8 mouse cellular contexts compared by ENCODE assay signal in the genomic region with DNA sequence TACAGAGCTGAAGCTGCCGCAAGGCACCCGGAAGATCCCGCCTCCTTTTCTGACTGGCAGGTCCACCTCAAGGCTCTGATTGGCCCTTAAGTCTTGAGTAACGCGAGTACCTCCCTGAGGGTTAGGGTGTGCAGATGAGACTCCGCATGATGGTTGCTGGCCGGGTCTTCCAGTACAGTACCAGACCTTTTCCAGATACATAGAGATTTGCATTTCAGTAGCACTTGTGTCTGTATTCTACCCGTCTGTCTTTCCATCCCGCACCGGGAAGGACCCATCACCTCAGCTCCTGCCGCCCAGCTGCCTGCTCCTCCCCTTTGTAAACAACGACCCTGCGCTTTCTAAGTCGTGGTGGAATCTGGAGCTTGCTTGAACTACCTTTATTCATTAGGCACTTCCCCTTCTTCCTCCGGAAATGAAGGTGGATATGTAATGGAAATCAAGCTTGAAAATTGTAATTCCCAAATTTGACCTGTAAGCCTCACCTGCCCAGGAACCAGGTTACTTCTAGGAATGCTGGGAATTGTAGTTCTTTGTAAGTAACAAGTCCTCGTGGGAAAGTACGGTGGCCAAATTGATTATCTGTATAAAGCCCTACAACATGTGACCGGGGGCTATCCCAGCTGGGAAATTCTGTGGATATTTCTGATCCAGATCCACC. TPM values are rescaled to one million over a fixed set of nuclear protein-coding genes. Genes with fewer than 3 reads are reported as not detected.
DNase-seq lines count a peak whose midpoint lies in the region; ATAC-seq and TF ChIP-seq lines count a peak whose summit lies in the region.

A gene (minus strand): TSS at position 29 of the 661 bp plus-strand sequence.
A gene (minus strand): TSS at position 502 of the 661 bp plus-strand sequence.

- H3K9me3 ChIP-seq in erythroblast, embryonic 14.5 days (ENCODE audit: control insufficient read depth, low read length) = no peaks in the 10 kb centered on the region
- H3K9me3 ChIP-seq in heart, embryonic 11.5 days (replicated peaks; ENCODE audit: control insufficient read depth, low read length) = no peaks in the 10 kb centered on the region
- H3K9me3 ChIP-seq in kidney, embryonic 16.5 days (ENCODE audit: low read length) = peaks cover 12% of the 10 kb centered on the region

- H3ac ChIP-seq in C2C12 (ENCODE audit: control insufficient read depth, insufficient read length, low read depth) = peak within 1 kb of the TSS; percentile 56
- H3ac ChIP-seq in myocyte (ENCODE audit: control insufficient read depth, insufficient read length) = no peak within 1 kb of the TSS

- 0% methylated on average over 18 of the region's 18 CpGs for WGBS in heart, embryonic 11.5 days (ENCODE audit: insufficient replicate concordance)
- under 1% methylated on average over 18 of the region's 18 CpGs for WGBS in kidney, embryonic 16.5 days
- under 1% methylated on average over 18 of the region's 18 CpGs for WGBS in liver, adult 2 months

- H3K27ac ChIP-seq in heart, embryonic 11.5 days (ENCODE audit: low read depth, low read length) = no peak within 1 kb of the TSS
- H3K27ac ChIP-seq in kidney, embryonic 16.5 days (ENCODE audit: low read length) = peak within 1 kb of the TSS; percentile 67; the same call in 1 of the 2 replicates
- H3K27ac ChIP-seq in liver, adult 2 months (replicated peaks; ENCODE audit: insufficient read depth, low read depth, low read length) = peak within 1 kb of the TSS; percentile 80

- H3K9ac ChIP-seq in heart, embryonic 11.5 days (ENCODE audit: low read depth, low read length) = peak within 1 kb of the TSS; percentile 77
- H3K9ac ChIP-seq in kidney, embryonic 16.5 days (replicated peaks; ENCODE audit: low read length) = peak within 1 kb of the TSS; percentile 68
- peak within 1 kb of the TSS; percentile 75 for H3K9ac ChIP-seq in liver, adult 2 months (ENCODE audit: low read depth, low read length)

- TF ChIP-seq CTCF in C2C12 (IDR thresholded peaks at IDR 0.05; ENCODE audit: control insufficient read depth, insufficient read depth, insufficient read length) = no peak
- TF ChIP-seq CTCF in brain, embryonic 14.5 days (IDR thresholded peaks at IDR 0.05; ENCODE audit: borderline replicate concordance, extremely low read depth, insufficient read depth, insufficient read length) = no peak
- no peak for TF ChIP-seq CTCF in liver, adult 2 months (IDR thresholded peaks at IDR 0.05; ENCODE audit: low read depth, low read length)

- no peaks in the 10 kb centered on the region for H3K79me3 ChIP-seq in C2C12 (ENCODE audit: low read depth)

- H3K79me2 ChIP-seq in C2C12 (ENCODE audit: control insufficient read depth, insufficient read depth) = no peaks in the 10 kb centered on the region
- H3K79me2 ChIP-seq in liver, adult 2 months (ENCODE audit: control insufficient read depth, insufficient read depth, low read length) = peaks cover 9% of the 10 kb centered on the region; the same call in 1 of the 2 replicates
- H3K79me2 ChIP-seq in myocyte (ENCODE audit: control insufficient read depth, insufficient read depth) = no peaks in the 10 kb centered on the region

- ATAC-seq in heart, embryonic 11.5 days (replicated peaks; ENCODE audit: insufficient number of reproducible peaks, low FRiP score, low TSS enrichment) = peak; percentile 97
- ATAC-seq in kidney, embryonic 16.5 days (ENCODE audit: low FRiP score, low TSS enrichment) = peak; percentile 99

- TF ChIP-seq POLR2A in brain, embryonic 14.5 days (IDR thresholded peaks at IDR 0.05; ENCODE audit: borderline replicate concordance, extremely low read depth, insufficient read depth, insufficient read length, poor library complexity, severe bottlenecking) = no peak
- no peak for TF ChIP-seq POLR2A in liver, adult 2 months (IDR thresholded peaks at IDR 0.05; ENCODE audit: extremely low read depth, insufficient read depth, low read length)
- no peak for TF ChIP-seq POLR2A in myocyte (IDR thresholded peaks at IDR 0.05; ENCODE audit: insufficient read length, low read depth)

- peak within 1 kb of the TSS; percentile 88 for H3K4me2 ChIP-seq in heart, embryonic 11.5 days
- peak within 1 kb of the TSS; percentile 71 for H3K4me2 ChIP-seq in kidney, embryonic 16.5 days (replicated peaks; ENCODE audit: low read depth, low read length)
- H3K4me2 ChIP-seq in myocyte (ENCODE audit: low read depth) = peak within 1 kb of the TSS; percentile 90

- H3K27me3 ChIP-seq in C2C12 (ENCODE audit: control insufficient read depth, insufficient read depth, insufficient read length) = no peaks in the 10 kb centered on the region
- no peaks in the 10 kb centered on the region for H3K27me3 ChIP-seq in erythroblast, embryonic 14.5 days (ENCODE audit: control insufficient read depth)
- no peaks in the 10 kb centered on the region for H3K27me3 ChIP-seq in heart, embryonic 11.5 days (ENCODE audit: control insufficient read depth, insufficient read depth, low read length)
- H3K27me3 ChIP-seq in kidney, embryonic 16.5 days (ENCODE audit: insufficient read depth, low read length) = no peaks in the 10 kb centered on the region
- no peaks in the 10 kb centered on the region for H3K27me3 ChIP-seq in liver, adult 2 months (ENCODE audit: control insufficient read depth, insufficient read depth, low read length)
- no peaks in the 10 kb centered on the region for H3K27me3 ChIP-seq in myocyte (ENCODE audit: control insufficient read depth, insufficient read depth, insufficient read length)
- H3K27me3 ChIP-seq in splenic B cell, adult 2 months (ENCODE audit: control insufficient read depth, insufficient read depth, low read length, poor library complexity, severe bottlenecking) = no peaks in the 10 kb centered on the region

- H3K4me1 ChIP-seq in erythroblast, embryonic 14.5 days (ENCODE audit: control insufficient read depth) = peaks cover 15% of the 10 kb centered on the region
- H3K4me1 ChIP-seq in heart, embryonic 11.5 days (ENCODE audit: control insufficient read depth, insufficient read depth, low read length) = no peaks in the 10 kb centered on the region
- H3K4me1 ChIP-seq in kidney, embryonic 16.5 days (ENCODE audit: insufficient read depth, low read length) = no peaks in the 10 kb centered on the region; the same call in 1 of the 2 replicates
- H3K4me1 ChIP-seq in liver, adult 2 months (ENCODE audit: control insufficient read depth, insufficient read depth, low read length) = no peaks in the 10 kb centered on the region

- H3K4me3 ChIP-seq in C2C12 (ENCODE audit: insufficient read depth, poor library complexity, severe bottlenecking) (peak within 1 kb of the TSS; percentile 40), myocyte (peak within 1 kb of the TSS; percentile 48)
- H3K4me3 ChIP-seq in erythroblast, embryonic 14.5 days (replicated peaks) = peak within 1 kb of the TSS; percentile 90
- peak within 1 kb of the TSS; percentile 59 for H3K4me3 ChIP-seq in heart, embryonic 11.5 days (ENCODE audit: low read depth, low read length)
- H3K4me3 ChIP-seq in kidney, embryonic 16.5 days (ENCODE audit: low read length) = peak within 1 kb of the TSS; percentile 65
- peak within 1 kb of the TSS; percentile 73 for H3K4me3 ChIP-seq in liver, adult 2 months (ENCODE audit: insufficient read depth, low read depth, low read length)

- peak; percentile 97 for DNase-seq in brain, embryonic 14.5 days (ENCODE audit: low read depth)
- peak; percentile 94 for DNase-seq in liver, adult 2 months (ENCODE audit: extremely low read depth, low read depth, low spot score)
- DNase-seq in splenic B cell, adult 2 months (ENCODE audit: low read depth, low spot score) = peak; percentile 92

- H3K36me3 ChIP-seq in C2C12 (ENCODE audit: control insufficient read depth, insufficient read depth) (no peaks in the 10 kb centered on the region), myocyte (ENCODE audit: control insufficient read depth, insufficient read depth) (no peaks in the 10 kb centered on the region)
- no peaks in the 10 kb centered on the region; the same call in 1 of the 2 replicates for H3K36me3 ChIP-seq in erythroblast, embryonic 14.5 days (ENCODE audit: control insufficient read depth)
- H3K36me3 ChIP-seq in heart, embryonic 11.5 days (ENCODE audit: control insufficient read depth, insufficient read depth, low read length) = peaks cover 3% of the 10 kb centered on the region; the same call in 1 of the 2 replicates
- H3K36me3 ChIP-seq in kidney, embryonic 16.5 days (ENCODE audit: insufficient read depth, low read length) = peaks cover 11% of the 10 kb centered on the region
- peaks cover 6% of the 10 kb centered on the region for H3K36me3 ChIP-seq in liver, adult 2 months (ENCODE audit: control insufficient read depth, insufficient read depth, low read length)
- H3K36me3 ChIP-seq in splenic B cell, adult 2 months (ENCODE audit: control insufficient read depth, insufficient read depth, low read length, poor library complexity, severe bottlenecking) = no peaks in the 10 kb centered on the region

TF ChIP-seq in C2C12, 6 proteins besides CTCF, POLR2A, EP300 and RAD21 (continues in another document):
- TF ChIP-seq MAX (IDR thresholded peaks at IDR 0.05) = no peak
- no peak for TF ChIP-seq FOSL1 (IDR thresholded peaks at IDR 0.05; ENCODE audit: insufficient read depth, low read length, poor library complexity, severe bottlenecking)
- no peak for TF ChIP-seq MYOG (IDR thresholded peaks at IDR 0.05; ENCODE audit: control insufficient read depth, extremely low read depth, insufficient read length)

TF ChIP-seq in myocyte, 11 proteins besides CTCF, POLR2A, EP300 and RAD21 (continues in another document):
- TF ChIP-seq MYOD1 (IDR thresholded peaks at IDR 0.05; ENCODE audit: control insufficient read depth in 1 of 3, insufficient read length in 2 of 3, low read depth in 2 of 3) (no peak), TCF12 (IDR thresholded peaks at IDR 0.05; ENCODE audit: insufficient read depth, poor library complexity, severe bottlenecking) (no peak), CEBPB (IDR thresholded peaks at IDR 0.05; ENCODE audit: insufficient read depth, poor library complexity, severe bottlenecking) (no peak)

RNA-seq across cellular contexts. Expression of the first gene that starts in this region (rescaled TPM):
- not detected for polyA plus RNA-seq in C2C12 (2012; fragmentation: generic; extraction: Trizol)
- polyA plus RNA-seq in brain, embryonic 14.5 days (2012; rRNA removed) = 0.07 and 0.11 TPM in 2 replicates
- not detected in 2 replicates for polyA plus RNA-seq in erythroblast, embryonic 14.5 days (2012)
- 0.07 TPM in 1 of 2 replicates, not detected in the other for polyA plus RNA-seq in heart, embryonic 11.5 days (2014; fragmentation: Nextera tagmentation; extraction: Ambion mirVana)
- 0.05 and 0.09 TPM in 2 replicates for polyA plus RNA-seq in kidney, embryonic 16.5 days (2015; fragmentation: Nextera tagmentation; extraction: Ambion mirVana)
- total RNA-seq in liver, adult 2 months (2014; rRNA removed) = 0.07 and 0.18 TPM in 2 replicates
- 0.09 and 0.13 TPM in 2 replicates for polyA plus RNA-seq in liver, adult 2 months (2012; rRNA removed)
- polyA plus RNA-seq in myocyte (2012; fragmentation: generic; extraction: Trizol) = not detected

RNA-seq across cellular contexts. Expression of the second gene that starts in this region (rescaled TPM):
- polyA plus RNA-seq in C2C12 (2012; fragmentation: generic; extraction: Trizol) = 0.85 TPM
- polyA plus RNA-seq in brain, embryonic 14.5 days (2012; rRNA removed) = 5.5 and 5.9 TPM in 2 replicates
- not detected in 2 replicates for polyA plus RNA-seq in erythroblast, embryonic 14.5 days (2012)
- 4.9 and 7.3 TPM in 2 replicates for polyA plus RNA-seq in heart, embryonic 11.5 days (2014; fragmentation: Nextera tagmentation; extraction: Ambion mirVana)
- 13.3 and 13.8 TPM in 2 replicates for polyA plus RNA-seq in kidney, embryonic 16.5 days (2015; fragmentation: Nextera tagmentation; extraction: Ambion mirVana)
- total RNA-seq in liver, adult 2 months (2014; rRNA removed) = 9.7 and 11.8 TPM in 2 replicates
- 1.7 and 2.7 TPM in 2 replicates for polyA plus RNA-seq in liver, adult 2 months (2012; rRNA removed)
- 0.59 TPM for polyA plus RNA-seq in myocyte (2012; fragmentation: generic; extraction: Trizol)

Comparison
In these comparisons a context has a peak if more than half of its experiments do, and no peak if none do; other contexts are left out.
1. H3K4me3 ChIP-seq: peak in every context shown above with its lines; median percentile 90 in erythroblast, embryonic 14.5 days; 73 in liver, adult 2 months; 65 in kidney, embryonic 16.5 days; 59 in heart, embryonic 11.5 days; 48 in myocyte; 40 in C2C12.